Mouse (Mus musculus): ENCODE measurements at regions not wholly inside any gene's neighbourhood (a gene's known extent, or its start where the extent isn't known, plus 50 kb on each side); places are given as distances from the start of the nearest gene placed in this dataset.

DNA sequence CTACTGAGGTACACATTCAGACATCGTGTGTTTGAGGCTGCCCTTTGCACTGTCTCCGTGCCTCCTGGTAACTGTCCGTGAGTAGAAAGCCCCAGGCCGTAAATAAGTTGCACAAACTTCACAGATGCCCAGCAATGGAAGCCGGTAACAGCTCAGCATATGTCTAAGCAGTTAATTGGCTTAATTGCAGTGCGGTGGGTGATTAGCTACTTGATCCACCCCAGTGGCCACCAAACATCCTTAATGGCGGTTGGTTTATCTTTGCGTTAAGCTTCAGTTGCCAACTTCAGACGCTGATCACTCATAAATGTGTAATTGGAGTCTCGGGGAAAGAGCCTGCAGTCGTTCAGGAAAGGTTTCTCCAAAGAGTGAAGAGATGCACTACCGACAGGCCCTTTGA, 135.3 kb downstream of the Gm26897 start:
- WGBS, result 74% methylated on average over 12 of the region's 12 CpGs
- no peaks in the 10 kb centered on the region for H3K36me3 ChIP-seq (ENCODE audit: control insufficient read depth, insufficient read depth, low read length)

DNA sequence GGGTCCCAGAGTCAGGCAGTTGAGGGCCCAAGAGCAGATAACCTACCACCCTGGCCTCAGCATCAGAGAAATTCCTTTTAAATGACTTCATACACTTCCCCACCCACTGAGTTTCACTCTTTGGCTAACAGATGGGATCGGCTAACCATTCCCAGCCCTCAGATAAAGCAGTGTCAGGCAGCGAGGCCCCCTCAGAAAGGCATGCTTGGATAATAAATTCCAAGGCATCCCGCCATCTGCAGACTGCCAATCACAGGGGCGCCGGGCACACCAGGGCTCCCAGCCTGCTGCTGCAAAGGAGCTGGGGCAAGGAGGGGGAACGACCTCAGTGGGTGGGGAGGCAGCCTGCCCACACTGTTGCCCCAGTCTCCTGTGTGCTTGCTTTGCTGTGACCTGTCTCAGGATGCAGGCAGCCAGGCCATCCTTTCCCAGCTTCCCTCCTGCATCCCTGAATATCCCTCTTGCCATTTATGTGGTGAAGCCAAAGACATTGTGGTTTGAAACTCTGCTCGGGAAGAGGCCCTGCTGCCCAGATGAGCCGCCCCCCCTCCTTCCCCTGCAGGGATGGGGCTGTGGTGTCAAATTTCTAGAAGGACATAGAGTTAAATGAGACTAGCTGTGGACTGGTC, 143.6 kb downstream of the Gm26897 start:
- no peak overlapping the region for H3K27ac ChIP-seq (ENCODE audit: insufficient read depth, low read depth, low read length)

More for the DNA sequence above, 135.3 kb downstream of the Gm26897 start:
- Histone ChIP-seq H3K27me3 (ENCODE audit: control insufficient read depth, insufficient read depth, low read length) (no peaks in the 10 kb centered on the region), H3K27ac (ENCODE audit: insufficient read depth, low read depth, low read length) (no peak overlapping the region), H3K4me1 (ENCODE audit: control insufficient read depth, insufficient read depth, insufficient read length, low read length) (no peaks in the 10 kb centered on the region), H3K4me3 (ENCODE audit: low read depth, low read length) (no peak overlapping the region)
- TF ChIP-seq CTCF (IDR thresholded peaks at IDR 0.05; ENCODE audit: extremely low read depth, insufficient read length, insufficient replicate concordance, low read depth, low read length) (no peak), POLR2A (IDR thresholded peaks at IDR 0.05; ENCODE audit: low read depth, low read length) (no peak)

DNA sequence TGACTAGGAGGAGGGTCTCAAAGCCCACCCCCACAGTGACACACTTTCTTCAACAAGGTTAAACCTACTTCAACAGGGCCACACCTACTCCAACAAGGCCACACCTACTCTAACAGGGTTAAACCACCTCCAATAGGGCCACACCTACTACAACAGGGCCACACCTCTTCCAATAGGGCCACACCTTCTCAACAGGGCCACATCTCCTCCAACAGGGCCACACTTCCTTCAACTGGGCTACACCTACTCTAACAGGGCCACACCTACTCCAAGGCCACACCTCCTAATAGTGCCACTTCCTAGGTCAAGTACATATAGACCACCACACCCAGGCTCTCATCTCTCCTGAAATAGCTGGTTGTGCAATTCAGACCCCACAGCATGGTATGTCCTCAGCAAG, 145.3 kb downstream of the Gm26897 start:
- no peak overlapping the region for H3K4me3 ChIP-seq (ENCODE audit: low read depth, low read length)
- no peaks in the 10 kb centered on the region for H3K36me3 ChIP-seq (ENCODE audit: control insufficient read depth, insufficient read depth, low read length)
- TF ChIP-seq POLR2A (IDR thresholded peaks at IDR 0.05; ENCODE audit: low read depth, low read length) (no peak), CTCF (IDR thresholded peaks at IDR 0.05; ENCODE audit: extremely low read depth, insufficient read length, insufficient replicate concordance, low read depth, low read length) (no peak)
- no peak overlapping the region for H3K27ac ChIP-seq (ENCODE audit: insufficient read depth, low read depth, low read length)
- no peaks in the 10 kb centered on the region for H3K27me3 ChIP-seq (ENCODE audit: control insufficient read depth, insufficient read depth, low read length)
- no peaks in the 10 kb centered on the region for H3K4me1 ChIP-seq (ENCODE audit: control insufficient read depth, insufficient read depth, insufficient read length, low read length)

More for the DNA sequence above, 143.6 kb downstream of the Gm26897 start:
- Histone ChIP-seq H3K36me3 (ENCODE audit: control insufficient read depth, insufficient read depth, low read length) (no peaks in the 10 kb centered on the region), H3K4me1 (ENCODE audit: control insufficient read depth, insufficient read depth, insufficient read length, low read length) (no peaks in the 10 kb centered on the region), H3K4me3 (ENCODE audit: low read depth, low read length) (no peak overlapping the region), H3K27me3 (ENCODE audit: control insufficient read depth, insufficient read depth, low read length) (no peaks in the 10 kb centered on the region)
- 20% methylated on average over 8 of the region's 8 CpGs for WGBS
- TF ChIP-seq POLR2A (IDR thresholded peaks at IDR 0.05; ENCODE audit: low read depth, low read length), result no peak
- no peak for TF ChIP-seq CTCF (IDR thresholded peaks at IDR 0.05; ENCODE audit: extremely low read depth, insufficient read length, insufficient replicate concordance, low read depth, low read length)

DNA sequence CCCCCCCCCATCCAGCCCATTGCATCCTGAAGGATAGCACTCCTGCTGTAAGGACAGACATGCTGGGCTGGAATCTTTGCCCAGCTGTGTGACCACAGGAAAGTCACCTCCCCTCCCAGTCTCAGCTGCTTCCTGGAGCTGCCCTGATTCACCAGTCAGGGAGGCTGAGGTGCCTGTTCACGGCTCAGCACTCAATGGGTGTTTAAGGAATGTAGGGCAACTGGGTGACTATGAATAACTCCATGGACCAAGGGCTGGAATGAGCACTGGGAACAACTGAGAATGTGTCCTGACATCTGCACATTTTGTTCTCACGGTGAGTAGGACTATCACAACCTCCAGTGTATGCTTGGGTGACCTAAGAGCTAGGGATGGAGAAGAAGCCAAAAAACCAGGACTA, 146.5 kb downstream of the Gm26897 start:
- Histone ChIP-seq H3K27me3 (ENCODE audit: control insufficient read depth, insufficient read depth, low read length) (no peaks in the 10 kb centered on the region), H3K36me3 (ENCODE audit: control insufficient read depth, insufficient read depth, low read length) (no peaks in the 10 kb centered on the region), H3K27ac (ENCODE audit: insufficient read depth, low read depth, low read length) (no peak overlapping the region), H3K4me3 (ENCODE audit: low read depth, low read length) (no peak overlapping the region), H3K4me1 (ENCODE audit: control insufficient read depth, insufficient read depth, insufficient read length, low read length) (no peaks in the 10 kb centered on the region)
- no peak for TF ChIP-seq POLR2A (IDR thresholded peaks at IDR 0.05; ENCODE audit: low read depth, low read length)
- no peak for TF ChIP-seq CTCF (IDR thresholded peaks at IDR 0.05; ENCODE audit: extremely low read depth, insufficient read length, insufficient replicate concordance, low read depth, low read length)
- 67% methylated on average over 2 of the region's 2 CpGs for WGBS

DNA sequence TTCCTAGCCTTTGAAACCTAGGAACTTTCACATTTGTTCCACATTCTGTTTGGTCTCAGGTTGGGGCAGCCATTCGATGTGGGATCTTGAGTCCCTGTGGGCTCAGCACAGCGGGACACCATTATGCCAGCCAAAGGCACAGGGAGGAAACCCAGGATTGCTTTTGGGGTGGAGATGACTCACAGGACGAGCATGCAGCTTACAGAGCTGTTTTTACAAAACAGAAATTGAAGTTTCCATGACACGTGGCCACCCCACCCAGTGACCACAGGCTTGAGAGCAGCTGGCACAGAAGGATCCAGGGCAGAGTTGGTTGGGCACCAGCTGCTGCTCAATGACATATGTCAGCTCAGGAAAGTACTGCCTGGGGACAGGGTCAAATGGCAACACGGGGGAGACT, 147.8 kb downstream of the Gm26897 start:
- Histone ChIP-seq H3K27me3 (ENCODE audit: control insufficient read depth, insufficient read depth, low read length) (no peaks in the 10 kb centered on the region), H3K27ac (ENCODE audit: insufficient read depth, low read depth, low read length) (no peak overlapping the region), H3K36me3 (ENCODE audit: control insufficient read depth, insufficient read depth, low read length) (no peaks in the 10 kb centered on the region), H3K4me1 (ENCODE audit: control insufficient read depth, insufficient read depth, insufficient read length, low read length) (no peaks in the 10 kb centered on the region), H3K4me3 (ENCODE audit: low read depth, low read length) (no peak overlapping the region)
- TF ChIP-seq POLR2A (IDR thresholded peaks at IDR 0.05; ENCODE audit: low read depth, low read length) (no peak), CTCF (IDR thresholded peaks at IDR 0.05; ENCODE audit: extremely low read depth, insufficient read length, insufficient replicate concordance, low read depth, low read length) (no peak)
- 44% methylated on average over 5 of the region's 5 CpGs for WGBS

DNA sequence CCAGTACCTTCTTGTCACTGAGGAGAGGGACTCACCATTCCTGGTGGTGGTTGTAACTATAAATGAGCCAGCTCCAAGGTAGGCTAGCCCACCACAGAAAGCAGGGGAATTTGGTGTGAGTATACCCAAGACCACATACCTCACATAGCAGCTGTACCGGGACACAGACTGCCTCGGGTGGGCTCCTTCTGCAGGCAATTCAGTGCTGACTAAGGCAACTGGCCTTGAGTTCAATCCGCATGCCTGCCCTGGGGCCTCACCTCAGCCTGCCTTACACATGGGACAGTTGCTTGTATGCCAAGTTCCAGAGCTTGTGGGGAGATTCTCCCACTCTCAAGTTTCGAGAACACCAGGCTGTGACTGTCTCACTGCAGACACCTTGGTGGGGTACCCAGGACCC, 153.6 kb downstream of the Gm26897 start:
- Histone ChIP-seq H3K36me3 (ENCODE audit: control insufficient read depth, insufficient read depth, low read length) (no peaks in the 10 kb centered on the region), H3K4me3 (ENCODE audit: low read depth, low read length) (no peak overlapping the region), H3K27ac (ENCODE audit: insufficient read depth, low read depth, low read length) (no peak overlapping the region), H3K27me3 (ENCODE audit: control insufficient read depth, insufficient read depth, low read length) (no peaks in the 10 kb centered on the region), H3K4me1 (ENCODE audit: control insufficient read depth, insufficient read depth, insufficient read length, low read length) (no peaks in the 10 kb centered on the region; the same call in 1 of the 2 replicates)
- WGBS, result 53% methylated on average over 4 of the region's 4 CpGs
- no peak for TF ChIP-seq CTCF (IDR thresholded peaks at IDR 0.05; ENCODE audit: extremely low read depth, insufficient read length, insufficient replicate concordance, low read depth, low read length)
- no peak for TF ChIP-seq POLR2A (IDR thresholded peaks at IDR 0.05; ENCODE audit: low read depth, low read length)

- H3K4me3 ChIP-seq (ENCODE audit: low read depth, low read length), result no peak overlapping the region
- TF ChIP-seq CTCF (IDR thresholded peaks at IDR 0.05; ENCODE audit: extremely low read depth, insufficient read length, insufficient replicate concordance, low read depth, low read length) (no peak), POLR2A (IDR thresholded peaks at IDR 0.05; ENCODE audit: low read depth, low read length) (no peak)
- no peaks in the 10 kb centered on the region for H3K27me3 ChIP-seq (ENCODE audit: control insufficient read depth, insufficient read depth, low read length)
- H3K27ac ChIP-seq (ENCODE audit: insufficient read depth, low read depth, low read length), result peak overlapping the region; percentile 42; the same call in 1 of the 2 replicates
- 63% methylated on average over 7 of the region's 7 CpGs for WGBS
- peaks cover 2% of the 10 kb centered on the region; the same call in 1 of the 2 replicates for H3K4me1 ChIP-seq (ENCODE audit: control insufficient read depth, insufficient read depth, insufficient read length, low read length)
- H3K36me3 ChIP-seq (ENCODE audit: control insufficient read depth, insufficient read depth, low read length), result no peaks in the 10 kb centered on the region
These were observed 157.1 kb downstream of the Gm26897 start for GRCm38 (mm10) chr5:111890800-111891199.

All from small intestine, adult 2 months (tissue).